Mouse (Mus musculus) limb, embryonic 14.5 days (tissue): ENCODE data around the gene Cflar. TPM values are rescaled to one million over a fixed set of nuclear protein-coding genes. Genes with fewer than 3 reads are reported as not detected.
A peak's percentile ranks its signal among the peaks of the same experiment; 100 is the strongest.
"Not testable (repeated sequence)": the region's sequence is repeated elsewhere in the genome, so short reads cannot be mapped to it uniquely, and the experiment has no call there.

Source experiments
- ATAC-seq: fragments of 200-750 bp; cut with Nextera tagmentation; 2 replicates; pipeline ENCODE4 v1.8.0; 2017; ENCODE audit warnings: low read depth, moderate number of reproducible peaks, moderate TSS enrichment; ENCODE audit not compliant: low FRiP score
- DNase-seq: peaks from one replicate; pipeline ENCODE4 v3.0.0-alpha.2; 2015; ENCODE audit warnings: low spot score
- H3K27ac ChIP-seq: fragments of 300-500 bp; sonication (generic); replicated peaks from 2 replicates; pipeline ENCODE4 v1.5.1; 2014; ENCODE audit warnings: low read depth, mild to moderate bottlenecking, low read length, moderate library complexity, mixed read lengths
- H3K27me3 ChIP-seq: fragments of 300-500 bp; sonication (generic); 2 replicates; pipeline ENCODE4 v1.6.1; 2014; ENCODE audit warnings: low read length, mixed read lengths; ENCODE audit not compliant: control insufficient read depth, insufficient read depth
- H3K36me3 ChIP-seq: fragments of 300-500 bp; sonication (generic); 2 replicates; pipeline ENCODE4 v1.6.1; 2014; ENCODE audit warnings: mild to moderate bottlenecking, low read length, moderate library complexity, mixed read lengths; ENCODE audit not compliant: control insufficient read depth, insufficient read depth
- H3K4me1 ChIP-seq: fragments of 300-500 bp; sonication (generic); 2 replicates; pipeline ENCODE4 v1.6.1; 2014; ENCODE audit warnings: antibody characterized with exemption, low read length, mixed read lengths; ENCODE audit not compliant: control insufficient read depth, insufficient read depth
- H3K4me2 ChIP-seq: fragments of 300-500 bp; sonication (generic); replicated peaks from 2 replicates; pipeline ENCODE4 v1.6.1; 2014; ENCODE audit warnings: low read depth, mild to moderate bottlenecking, low read length, moderate library complexity; ENCODE audit not compliant: severe bottlenecking
- H3K4me3 ChIP-seq: fragments of 300-500 bp; sonication (generic); replicated peaks from 2 replicates; pipeline ENCODE4 v1.5.1; 2014; ENCODE audit warnings: low read length
- H3K9ac ChIP-seq: fragments of 300-500 bp; sonication (generic); 2 replicates; pipeline ENCODE4 v1.6.1; 2014; ENCODE audit warnings: mild to moderate bottlenecking, low read depth, low read length, moderate library complexity; ENCODE audit not compliant: severe bottlenecking
- H3K9me3 ChIP-seq: fragments of 300-500 bp; sonication (generic); 2 replicates; pipeline ENCODE4 v1.6.1; 2016; ENCODE audit warnings: low read length; ENCODE audit not compliant: control insufficient read depth
- POLR2A ChIP-seq: fragments of 200-500 bp; IDR thresholded peaks from 2 replicates; pipeline ENCODE4 v1.8.0; 2012; ENCODE audit warnings: inconsistent platforms, mild to moderate bottlenecking, moderate library complexity, borderline replicate concordance; ENCODE audit not compliant: insufficient read depth, insufficient read length; ENCODE audit errors: extremely low read depth
- WGBS: fragments of 180-500 bp; shearing (Covaris S2); extraction: QIAGEN DNeasy Blood & Tissue Kit; methylation state at CpG from one replicate; pipeline ENCODE4 v1.1.7; 2014; 5-methylcytosine and 5-hydroxymethylcytosine counted together
- polyA plus RNA-seq, 2 experiments: library from polyadenylated mRNA; depleted of rRNA in 1 of 2; stranded (reverse) in 1 of 2; unstranded in 1 of 2; fragments of >200 nt; fragmentation: Nextera tagmentation in 1 of 2; extraction: Ambion mirVana in 1 of 2; gene quantifications; 2 replicates each; pipeline versions ENCODE4 v1.2.1 to v1.2.3; 2012 to 2014

Cflar gene
- polyA plus RNA-seq (2012; rRNA removed) (28.9 and 30.9 TPM in 2 replicates), polyA plus RNA-seq (2014; fragmentation: Nextera tagmentation; extraction: Ambion mirVana) (34.1 and 37.2 TPM in 2 replicates)

DNA sequence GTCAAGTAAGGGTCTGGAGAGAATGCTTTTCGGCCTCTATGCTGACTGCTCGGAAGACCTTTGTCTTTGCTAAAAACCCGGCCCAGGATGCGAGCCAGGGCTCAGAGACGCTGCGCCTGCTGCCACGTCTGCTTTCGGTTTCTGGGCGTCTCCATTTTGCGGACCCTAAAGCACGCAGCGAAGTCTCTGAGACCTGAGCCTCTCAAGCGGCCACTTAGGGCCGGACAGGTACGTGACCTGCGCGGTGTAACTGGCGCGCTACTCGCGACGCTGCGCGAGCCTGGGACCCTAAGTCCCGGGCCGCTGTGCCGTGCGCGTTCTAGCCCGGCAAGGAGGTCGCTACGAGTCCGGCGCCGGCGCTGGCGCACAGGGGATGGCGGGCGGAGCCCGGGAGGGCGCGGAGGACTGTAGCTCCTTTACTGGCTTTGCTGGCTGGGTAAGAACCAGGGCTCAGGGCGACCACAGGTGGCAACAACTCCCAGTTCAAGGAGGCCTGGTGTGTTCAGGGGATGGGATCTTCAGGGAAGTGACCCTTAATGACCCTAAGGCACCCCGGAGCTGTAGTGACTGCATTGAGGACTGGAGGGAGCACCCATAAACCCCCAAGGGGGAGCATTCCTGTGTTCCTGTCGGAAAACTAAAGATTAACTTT is at the start of gene Cflar:
Gene Cflar, plus strand, starts transcription at position 144 of the 652 bp plus-strand sequence.
- H3K4me2 ChIP-seq, result peak within 1 kb of the TSS; percentile 77
- peak within 1 kb of the TSS; percentile 64 for H3K4me3 ChIP-seq
- under 1% methylated on average over 45 of the region's 45 CpGs for WGBS
- no peaks in the 10 kb centered on the region for H3K9me3 ChIP-seq
- peak; percentile 72 for ATAC-seq
- TF ChIP-seq POLR2A, result peak; percentile 92; the same call in 1 of the 2 replicates
- peak within 1 kb of the TSS; percentile 99 for H3K27ac ChIP-seq
- peaks cover 14% of the 10 kb centered on the region for H3K36me3 ChIP-seq
- peaks cover 20% of the 10 kb centered on the region for H3K4me1 ChIP-seq
- peak; percentile 71 for DNase-seq
- peak within 1 kb of the TSS; percentile 92 for H3K9ac ChIP-seq
- H3K27me3 ChIP-seq, result no peaks in the 10 kb centered on the region

DNA sequence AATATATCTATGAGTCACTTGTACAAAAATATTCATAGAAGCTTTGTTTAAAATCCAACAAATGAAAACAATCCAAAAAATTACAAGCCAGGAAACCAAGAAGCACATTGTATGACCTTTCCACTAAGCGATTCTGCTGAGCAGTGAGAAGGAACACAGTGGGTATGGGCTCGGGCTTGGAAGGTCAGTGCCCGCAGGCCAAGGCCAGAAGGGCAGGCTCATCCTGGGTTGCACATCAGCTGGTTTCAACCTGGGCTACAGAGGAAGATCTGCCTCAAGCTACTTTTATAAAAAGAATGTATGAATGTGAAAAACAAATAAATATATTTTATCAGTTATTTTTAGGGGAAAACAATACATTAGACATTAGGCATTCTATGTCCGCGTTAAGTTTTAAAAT is 48.6 kb upstream of the Cflar start:
- H3K9me3 ChIP-seq, H3K27ac ChIP-seq, H3K4me1 ChIP-seq, H3K27me3 ChIP-seq, H3K9ac ChIP-seq, ATAC-seq, H3K4me2 ChIP-seq, H3K36me3 ChIP-seq, H3K4me3 ChIP-seq, DNase-seq: not testable (repeated sequence)
- 93% methylated on average over 5 of the region's 5 CpGs for WGBS

DNA sequence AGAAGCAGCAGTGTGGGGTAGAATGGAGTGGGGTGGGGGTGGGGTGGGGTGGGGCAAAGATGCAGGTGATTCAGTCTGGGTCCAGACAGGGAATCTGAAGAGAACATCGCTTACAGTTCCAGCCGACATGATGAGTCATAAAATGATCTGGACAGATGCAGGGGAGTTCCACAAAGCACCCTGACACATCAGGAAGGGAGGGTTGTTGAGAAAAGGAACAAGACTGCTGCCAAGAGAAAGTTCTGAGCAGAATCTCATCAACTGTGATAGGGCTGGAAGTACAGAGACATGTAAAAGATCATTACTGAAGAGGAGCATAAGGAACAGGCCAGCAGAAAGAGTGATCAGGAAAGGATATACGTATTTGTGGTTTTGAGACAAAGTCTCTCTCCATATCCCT is 47.9 kb upstream of the Cflar start:
- H3K9ac ChIP-seq, result not testable (repeated sequence)
- WGBS, result 87% methylated on average over 3 of the region's 3 CpGs

DNA sequence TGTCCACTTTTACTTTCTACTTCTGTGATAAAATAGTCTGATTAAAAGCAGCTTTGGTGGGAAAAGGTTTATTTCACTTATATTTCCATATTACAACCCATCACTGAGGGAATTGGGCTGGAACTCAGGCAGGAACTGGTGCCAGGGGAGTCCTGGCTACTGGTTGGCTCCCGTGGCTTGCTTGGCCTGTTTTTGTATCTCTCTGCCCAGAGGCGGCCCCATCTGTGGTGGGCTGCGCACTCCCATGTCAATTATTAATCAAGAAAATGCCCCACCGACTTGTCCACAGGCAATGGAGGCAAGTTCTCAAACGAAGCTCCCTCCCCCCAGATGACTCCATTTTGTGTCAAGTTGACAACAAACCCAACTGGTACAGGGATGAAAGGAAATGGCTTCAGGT is 43.1 kb upstream of the Cflar start:
- Histone ChIP-seq H3K36me3 (no peaks in the 10 kb centered on the region), H3K4me3 (no peak overlapping the region), H3K27me3 (no peaks in the 10 kb centered on the region), H3K4me2 (no peak overlapping the region), H3K27ac (no peak overlapping the region), H3K4me1 (no peaks in the 10 kb centered on the region), H3K9me3 (no peaks in the 10 kb centered on the region), H3K9ac (no peak overlapping the region)
- ATAC-seq, result no peak
- 87% methylated on average over 5 of the region's 5 CpGs for WGBS
- no peak for TF ChIP-seq POLR2A
- DNase-seq, result no peak

More for the DNA sequence above, 47.9 kb upstream of the Cflar start:
- not testable (repeated sequence) for H3K27ac ChIP-seq, H3K4me3 ChIP-seq, H3K4me2 ChIP-seq, ATAC-seq, H3K9me3 ChIP-seq, H3K4me1 ChIP-seq, DNase-seq, H3K36me3 ChIP-seq, H3K27me3 ChIP-seq

DNA sequence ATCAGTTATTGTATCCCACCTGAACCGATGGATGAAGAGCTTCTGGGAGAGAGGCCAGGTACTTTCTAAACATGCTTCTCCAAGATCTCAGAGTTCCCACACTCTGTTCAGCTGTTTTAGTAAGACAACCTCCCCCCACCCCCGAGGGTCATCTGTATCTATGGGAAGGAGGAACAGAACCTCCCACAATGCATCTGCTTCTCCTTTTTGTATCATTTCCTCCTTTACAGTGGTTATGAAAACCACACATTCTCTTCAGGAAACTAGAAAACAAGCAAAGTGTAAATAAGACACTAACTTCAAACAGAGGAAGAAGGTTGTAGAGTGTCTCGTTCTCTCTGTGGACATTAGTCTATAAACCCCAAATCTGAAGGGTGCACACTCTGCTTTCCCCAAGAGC is 41.7 kb upstream of the Cflar start:
- not testable (repeated sequence) for H3K27me3 ChIP-seq, H3K36me3 ChIP-seq, ATAC-seq, H3K4me2 ChIP-seq, H3K4me3 ChIP-seq, H3K4me1 ChIP-seq, H3K9me3 ChIP-seq, DNase-seq, H3K27ac ChIP-seq, H3K9ac ChIP-seq
- 85% methylated on average over 3 of the region's 3 CpGs for whole genome bisulfite sequencing

DNA sequence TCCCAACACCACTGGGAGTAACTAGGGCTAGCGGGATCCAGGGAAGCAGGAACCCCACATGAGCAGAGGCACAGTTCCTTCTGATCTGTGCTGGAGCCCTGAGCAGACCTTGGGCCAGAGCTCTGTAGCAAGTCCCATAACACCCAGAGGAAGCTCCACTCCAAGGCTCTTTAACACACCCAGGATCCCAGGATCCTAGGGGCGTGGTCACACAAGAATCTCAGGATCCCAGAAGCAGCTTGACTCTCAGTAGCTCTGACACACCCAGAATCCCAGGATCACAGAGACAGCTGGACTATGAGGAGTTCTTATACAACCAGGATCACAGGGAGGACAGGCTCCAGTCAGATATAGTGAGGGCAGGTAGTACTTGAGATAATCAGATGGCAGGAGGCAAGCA is 39.2 kb upstream of the Cflar start:
- no peaks in the 10 kb centered on the region for H3K27me3 ChIP-seq

More for the DNA sequence above, 39.2 kb upstream of the Cflar start:
- no peak for DNase-seq
- no peak overlapping the region for H3K4me3 ChIP-seq
- no peaks in the 10 kb centered on the region for H3K36me3 ChIP-seq
- no peak overlapping the region for H3K9ac ChIP-seq
- H3K4me1 ChIP-seq, result no peaks in the 10 kb centered on the region
- H3K27ac ChIP-seq, result no peak overlapping the region
- ATAC-seq, result no peak
- no peak overlapping the region for H3K4me2 ChIP-seq
- 92% methylated on average over 2 of the region's 2 CpGs for WGBS
- TF ChIP-seq POLR2A, result no peak
- H3K9me3 ChIP-seq, result no peaks in the 10 kb centered on the region
